Mouse (Mus musculus) T-helper 17 cell (primary cell): ENCODE measurements at regions not wholly inside any gene's neighbourhood (a gene's known extent, or its start where the extent isn't known, plus 50 kb on each side); places are given as distances from the start of the nearest gene placed in this dataset.

ENCODE experiments used
- in situ Hi-C, 2 experiments: fragments of 300-600 bp; cut with MboI, MseI; formaldehyde crosslinking; loops; 1 replicate in 1 of 2; 2 replicates in 1 of 2; pipeline ENCODE4 v1.15.1; 2025; ENCODE audit warnings: high pct_unique_total_duplicates in 2 of 2

GRCm38 (mm10) chr15:96183069-96183468, 104.2 kb upstream of the Arid2 start:
- in situ Hi-C loops: no loop called here

GRCm38 (mm10) chr15:96184666-96185065, 102.7 kb upstream of the Arid2 start:
- in situ Hi-C loops: no loop called here

- in situ Hi-C loops: no loop called here
These were observed 101.9 kb upstream of the Arid2 start for GRCm38 (mm10) chr15:96185429-96185828.

- in situ Hi-C loops: no loop called here
These were observed 101.4 kb upstream of the Arid2 start for GRCm38 (mm10) chr15:96185901-96186300.

GRCm38 (mm10) chr15:96189551-96189950, 97.8 kb upstream of the Arid2 start:
- in situ Hi-C loops: no loop called here

GRCm38 (mm10) chr15:96197413-96197812, 89.9 kb upstream of the Arid2 start:
- in situ Hi-C loops: no loop called here

DNA sequence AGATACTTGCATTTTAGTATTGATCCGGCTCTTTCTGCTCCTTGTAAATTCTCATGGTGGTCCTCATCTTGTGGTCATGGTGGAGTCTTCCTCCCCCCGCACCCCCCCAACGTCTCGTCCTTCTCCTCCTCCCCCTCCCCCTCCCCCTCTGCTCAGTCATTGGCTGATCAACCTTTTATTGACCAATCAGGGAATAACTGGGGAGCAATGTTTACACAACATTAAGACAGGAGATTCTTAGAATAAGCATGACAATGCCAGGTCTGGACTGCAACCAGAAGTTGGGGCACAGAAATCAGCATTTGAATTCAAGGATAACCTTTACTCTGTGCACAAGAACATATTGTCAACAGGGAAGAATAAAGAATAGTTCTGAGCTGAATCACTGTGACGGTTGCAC, 89.4 kb upstream of the Arid2 start:
- in situ Hi-C loops: no loop called here

GRCm38 (mm10) chr15:96201273-96201672, 86.0 kb upstream of the Arid2 start:
- in situ Hi-C loops: loop anchor here in 1 of 2 experiments (10.0 kb wide), 1 partner anchor 1556 kb away; no protein-coding TSS in a partner anchor

GRCm38 (mm10) chr15:96201701-96202460, 85.4 kb upstream of the Arid2 start:
- in situ Hi-C loops: loop anchor here in 1 of 2 experiments (10.0 kb wide), 1 partner anchor 1557 kb away; no protein-coding TSS in a partner anchor

DNA sequence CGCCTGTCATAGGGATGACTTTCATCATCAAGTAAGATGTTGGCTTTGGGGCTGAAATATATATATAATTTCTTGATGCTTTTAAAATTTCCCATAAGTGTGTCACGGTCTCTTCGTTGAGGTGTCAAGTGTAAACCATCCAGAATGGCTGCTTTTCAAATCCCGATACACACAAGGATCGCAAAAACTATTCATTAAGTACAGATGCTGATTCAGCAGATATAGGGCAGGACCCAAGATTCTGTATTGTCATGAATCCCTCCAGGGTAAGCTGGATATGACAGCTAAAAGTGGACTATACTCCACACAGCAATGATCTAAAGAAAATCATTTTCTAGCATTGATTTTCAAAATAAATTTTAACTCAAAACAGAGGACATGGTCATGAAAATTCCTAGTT, 83.1 kb upstream of the Arid2 start:
- in situ Hi-C loops: loop anchor here in 1 of 2 experiments (10.0 kb wide), 1 partner anchor 1559 kb away; no protein-coding TSS in a partner anchor

DNA sequence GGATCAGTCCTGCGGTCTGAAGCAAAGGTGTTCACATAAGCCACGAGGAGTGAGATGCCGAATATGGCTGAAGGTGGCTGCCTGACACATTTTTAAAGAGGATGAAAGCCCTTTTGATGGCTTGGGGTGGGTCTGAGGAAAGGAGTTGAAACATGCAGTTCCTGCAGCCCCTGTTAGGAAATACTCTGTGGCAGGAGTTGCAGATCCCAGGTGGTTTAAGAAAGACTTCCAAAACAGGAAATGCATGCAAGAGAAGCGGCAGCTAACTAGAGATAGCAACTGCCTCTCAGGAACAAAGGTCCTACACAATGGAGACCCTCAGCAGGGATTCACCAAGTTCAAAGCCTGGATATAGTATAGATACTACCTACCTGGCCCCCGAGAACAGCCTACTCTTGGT, 82.7 kb upstream of the Arid2 start:
- in situ Hi-C loops: loop anchor here in 1 of 2 experiments (10.0 kb wide), 1 partner anchor 1560 kb away; no protein-coding TSS in a partner anchor

GRCm38 (mm10) chr15:96210721-96211400, 76.5 kb upstream of the Arid2 start:
- in situ Hi-C loops: no loop called here

- in situ Hi-C loops: no loop called here
These were observed 73.6 kb upstream of the Arid2 start for GRCm38 (mm10) chr15:96213541-96214312.

DNA sequence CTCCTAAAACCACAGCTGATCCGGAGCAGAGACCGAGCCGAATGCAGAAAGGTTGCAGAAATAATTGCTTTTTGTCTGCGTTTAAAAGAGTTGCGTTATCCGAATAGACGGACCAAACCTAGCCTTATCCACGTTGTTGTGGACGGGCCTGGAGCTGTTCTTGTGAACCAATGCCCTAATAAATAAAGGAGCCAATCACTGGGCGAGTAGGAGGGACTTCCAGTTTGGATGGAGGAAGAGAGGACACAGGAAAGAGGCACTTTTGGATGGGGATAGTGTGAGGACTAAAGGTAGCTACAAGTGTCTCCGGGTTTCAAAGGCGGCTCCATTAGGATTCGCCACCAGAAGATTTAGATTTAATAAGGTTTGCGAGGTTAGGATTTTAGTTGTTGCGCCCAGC, 69.4 kb upstream of the Arid2 start:
- in situ Hi-C loops: no loop called here

DNA sequence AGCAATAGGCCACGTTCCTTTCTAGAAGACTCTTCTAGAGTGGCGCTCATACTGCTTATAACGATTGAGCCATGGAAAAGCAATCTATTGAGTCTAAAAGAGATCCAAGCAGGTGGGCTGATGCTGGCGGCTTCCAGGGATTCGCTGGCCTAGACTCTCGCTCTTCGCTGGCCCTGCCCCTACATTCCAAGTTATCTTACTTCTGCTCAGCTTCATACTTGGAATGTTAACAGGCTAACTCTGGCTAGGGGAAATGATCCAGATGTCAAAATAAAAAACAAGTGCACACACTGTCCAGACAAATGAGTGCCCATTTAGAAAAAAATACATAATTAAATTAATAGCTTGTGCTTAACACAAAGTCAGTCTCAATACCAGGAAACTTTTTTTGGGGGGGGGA, 67.6 kb upstream of the Arid2 start:
- in situ Hi-C loops: no loop called here

DNA sequence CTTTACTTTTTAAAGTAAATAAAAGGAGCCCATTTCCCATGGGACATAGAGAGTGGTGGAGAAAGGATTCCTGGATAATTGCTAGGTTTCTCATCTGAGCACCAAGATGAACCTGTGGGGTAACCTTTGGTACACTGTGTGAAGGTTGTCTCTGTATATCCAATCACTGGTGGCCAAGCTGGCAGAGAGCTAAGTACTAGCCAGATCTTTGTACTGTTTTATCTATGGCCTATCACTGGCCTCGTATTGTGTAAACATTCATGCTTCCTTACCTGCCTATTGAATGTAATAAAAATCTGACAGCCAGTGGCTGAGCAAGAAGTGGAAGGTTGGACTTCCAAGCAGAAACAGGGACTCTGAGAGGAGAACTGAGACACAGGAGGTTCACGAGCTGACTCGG, 55.3 kb upstream of the Arid2 start:
- in situ Hi-C loops: no loop called here

DNA sequence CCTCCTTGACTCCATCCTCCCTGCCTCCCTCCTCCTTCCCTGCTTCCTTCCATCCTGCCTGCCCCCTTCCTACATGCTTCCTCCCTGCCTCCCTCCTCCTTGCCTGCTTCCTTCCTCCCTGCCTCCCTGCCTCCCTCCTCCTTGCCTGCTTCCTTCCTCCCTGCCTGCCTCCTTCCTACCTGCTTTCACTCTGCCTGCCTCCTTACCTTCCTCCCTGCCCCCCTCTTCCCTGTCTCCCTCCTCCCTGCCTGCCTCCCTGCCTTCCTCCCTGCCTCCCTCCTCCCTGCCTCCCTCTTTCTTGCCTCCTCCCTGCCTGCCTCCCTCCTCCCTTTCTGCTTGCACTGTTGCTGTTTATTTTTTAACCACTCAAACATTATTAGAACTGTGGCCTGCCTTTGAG, 54.2 kb upstream of the Arid2 start:
- in situ Hi-C loops: no loop called here

- in situ Hi-C loops: no loop called here
These were observed 52.5 kb upstream of the Arid2 start for GRCm38 (mm10) chr15:96234783-96235182.
